Comparison of ENCODE assay signal across 17 mouse cellular contexts in genomic region chr6:7085506-7085905, GRCm38 (mm10).
"Had no signal": no experiment of that assay in that cellular context is flagged by ENCODE, and none has a peak within 500 bp of the region (broad histone marks: within the 10 kb centered on the region; RNA-seq: fewer than 3 reads in every experiment).

No protein-coding gene starts in this region.

- H3K9ac ChIP-seq: liver, embryonic 15.5 days; liver, postnatal 0 days; lung, embryonic 15.5 days; midbrain, embryonic 13.5 days; midbrain, embryonic 15.5 days; neural tube, embryonic 12.5 days; stomach, embryonic 15.5 days had no signal

- H3K4me1 ChIP-seq: liver, embryonic 15.5 days; lung, embryonic 15.5 days; megakaryocyte, embryonic 14.5 days; midbrain, embryonic 15.5 days; neural tube, embryonic 12.5 days; stomach, embryonic 15.5 days had no signal

- H3K9me3 ChIP-seq: liver, embryonic 15.5 days; lung, embryonic 15.5 days; megakaryocyte, embryonic 14.5 days; midbrain, embryonic 13.5 days; midbrain, embryonic 15.5 days; neural tube, embryonic 12.5 days; stomach, embryonic 15.5 days had no signal

- H3K27ac ChIP-seq: liver, embryonic 15.5 days; lung, embryonic 15.5 days; macrophage; midbrain, embryonic 13.5 days; midbrain, embryonic 15.5 days; neural tube, embryonic 12.5 days; stomach, embryonic 15.5 days; stomach, postnatal 0 days had no signal

- H3K36me3 ChIP-seq: liver, embryonic 15.5 days; lung, embryonic 15.5 days; midbrain, embryonic 13.5 days; midbrain, embryonic 15.5 days; neural tube, embryonic 12.5 days; stomach, embryonic 15.5 days had no signal

- H3K4me3 ChIP-seq: liver, embryonic 15.5 days; lung, embryonic 15.5 days; megakaryocyte, embryonic 14.5 days; midbrain, embryonic 13.5 days; midbrain, embryonic 15.5 days; neural tube, embryonic 12.5 days; stomach, embryonic 15.5 days had no signal

- ATAC-seq: liver, postnatal 0 days; lung, postnatal 0 days; midbrain, embryonic 15.5 days had no signal

- DNase-seq: liver, postnatal 0 days; lung, adult 2 months; lung, postnatal 14 days; lung, postnatal 36 days; right cerebral cortex, postnatal 14 days; thymus, adult 2 months; thymus, postnatal 36 days had no signal

- H3K27me3 ChIP-seq: liver, embryonic 15.5 days; lung, embryonic 15.5 days; megakaryocyte, embryonic 14.5 days; midbrain, embryonic 13.5 days; midbrain, embryonic 15.5 days; neural tube, embryonic 12.5 days; stomach, embryonic 15.5 days had no signal

- H3K4me2 ChIP-seq: liver, embryonic 15.5 days; lung, embryonic 15.5 days; midbrain, embryonic 13.5 days; midbrain, embryonic 15.5 days; neural tube, embryonic 12.5 days; stomach, embryonic 15.5 days had no signal
